Mouse (Mus musculus): ENCODE results near the gene Bcl2l2.

Bcl2l2 gene

DNA sequence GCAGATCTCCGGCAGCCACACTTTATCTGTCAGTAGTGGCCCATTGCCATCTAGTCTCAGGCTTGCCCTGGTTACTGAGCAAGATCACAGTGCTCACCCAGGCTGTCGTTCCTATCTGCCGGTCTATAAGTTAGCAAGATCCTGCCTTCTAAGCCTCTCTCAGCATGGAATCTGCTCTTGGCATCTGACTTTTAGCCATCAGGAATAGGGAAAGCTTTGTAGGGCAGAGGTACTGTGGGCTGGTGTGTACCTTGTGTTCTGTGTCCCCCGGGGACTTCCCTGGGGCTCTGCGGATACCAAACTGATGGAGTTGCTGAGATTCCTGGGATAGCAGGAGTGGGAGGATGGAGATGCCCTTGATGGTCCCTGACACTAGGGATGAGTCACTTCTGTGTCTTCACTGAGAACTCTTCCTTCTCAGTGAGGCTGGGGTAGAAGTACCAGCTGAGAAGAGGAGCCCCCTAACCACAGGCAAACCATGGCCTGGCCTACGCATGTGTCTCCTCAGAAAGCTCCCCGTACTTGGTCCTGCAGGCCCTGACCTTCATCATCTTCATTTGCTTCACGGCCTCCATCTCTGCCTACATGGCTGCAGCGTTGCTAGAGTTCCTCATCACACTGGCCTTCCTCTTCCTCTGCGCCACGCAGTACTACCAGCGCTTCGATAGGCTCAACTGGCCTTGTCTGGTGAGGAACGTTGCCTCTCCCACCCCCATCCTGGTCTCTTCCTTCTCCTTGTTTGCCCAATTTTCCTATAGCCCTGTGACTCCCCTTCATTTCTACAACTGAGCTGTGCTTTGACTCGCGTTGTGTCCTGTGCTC, 54.4 kb downstream of the Bcl2l2 start:
- DNase-seq, result no peak

All from kidney, adult 8-10 months (tissue).